Comparison of ENCODE assay signal across 11 mouse cellular contexts in the genomic region with DNA sequence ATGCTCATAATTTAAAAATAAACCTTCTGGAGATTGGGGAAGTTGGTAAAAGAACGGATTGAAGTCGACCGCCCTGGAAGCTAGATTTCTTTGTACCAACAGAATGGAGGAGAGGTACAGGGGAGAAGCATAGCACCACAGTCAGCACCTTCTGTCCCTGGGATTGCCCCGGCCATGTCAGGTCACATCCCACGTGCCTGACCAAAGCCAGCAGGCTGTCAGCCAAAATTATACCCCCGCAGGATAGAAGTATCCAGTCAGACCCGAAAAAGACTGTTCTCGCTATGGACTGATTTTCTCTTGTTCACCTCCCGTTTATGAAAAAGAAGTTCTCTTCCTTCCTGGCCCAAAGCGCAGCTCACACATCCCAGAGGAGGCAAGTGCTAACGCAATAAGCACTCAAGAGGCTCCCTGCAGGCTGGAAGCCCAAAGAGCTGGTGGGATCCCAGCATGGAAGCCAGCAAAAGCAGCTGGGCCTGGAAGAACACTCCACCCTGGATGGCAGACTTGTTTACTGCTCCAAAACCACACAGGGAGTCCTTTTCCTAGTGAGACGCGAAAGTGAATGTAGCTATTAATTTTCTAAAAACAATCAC. TPM values are rescaled to one million over a fixed set of nuclear protein-coding genes. Genes with fewer than 3 reads are reported as not detected.
DNase-seq lines count a peak whose midpoint lies in the region; ATAC-seq lines count a peak whose summit lies in the region.
"Had no signal": no experiment of that assay in that cellular context is flagged by ENCODE, and none has a peak within 500 bp of the region (broad histone marks: within the 10 kb centered on the region; RNA-seq: fewer than 3 reads in every experiment).

No protein-coding gene starts in this region.

- no peaks in the 10 kb centered on the region for H3K36me3 ChIP-seq in forebrain, embryonic 10.5 days (replicated peaks)
- no peaks in the 10 kb centered on the region for H3K36me3 ChIP-seq in limb, embryonic 10.5 days

- H3K27me3 ChIP-seq in forebrain, embryonic 10.5 days (ENCODE audit: poor library complexity, severe bottlenecking) = no peaks in the 10 kb centered on the region
- no peaks in the 10 kb centered on the region for H3K27me3 ChIP-seq in limb, embryonic 10.5 days (ENCODE audit: low read depth, poor library complexity, severe bottlenecking)

- no peak overlapping the region for H3K4me3 ChIP-seq in forebrain, embryonic 10.5 days
- H3K4me3 ChIP-seq in limb, embryonic 10.5 days = no peak overlapping the region

- peak overlapping the region; percentile 13; the same call in 1 of the 2 replicates for H3K27ac ChIP-seq in forebrain, embryonic 10.5 days
- H3K27ac ChIP-seq in limb, embryonic 10.5 days = no peak overlapping the region

- no peaks in the 10 kb centered on the region for H3K9me3 ChIP-seq in forebrain, embryonic 10.5 days
- H3K9me3 ChIP-seq in limb, embryonic 10.5 days (replicated peaks) = no peaks in the 10 kb centered on the region

- H3K4me1 ChIP-seq in forebrain, embryonic 10.5 days = peaks cover 53% of the 10 kb centered on the region
- peaks cover 18% of the 10 kb centered on the region for H3K4me1 ChIP-seq in limb, embryonic 10.5 days

- ATAC-seq in megakaryocyte, adult 5-6 weeks (ENCODE audit: poor library complexity, severe bottlenecking) = peak; percentile 31

- peak; percentile 38 for DNase-seq in kidney, adult 9 months
- DNase-seq in kidney, adult 18-20 months = no peak
- peak; percentile 46 for DNase-seq in brain, adult 2 months (ENCODE audit: low read depth, low spot score)
- no peak for DNase-seq in forebrain, embryonic 10.5 days (ENCODE audit: extremely low spot score, low spot score)
- DNase-seq in spleen, adult 18-20 months = no peak
- no peak for DNase-seq in limb, embryonic 10.5 days (ENCODE audit: low spot score)
- DNase-seq: lung, embryonic 14.5 days; right cerebral cortex, postnatal 4 days had no signal

- WGBS in forebrain, embryonic 10.5 days = 65% methylated on average over 13 of the region's 13 CpGs
- WGBS in limb, embryonic 10.5 days = 65% methylated on average over 13 of the region's 13 CpGs

RNA-seq across cellular contexts. Expression of a gene that starts 19.9 kb away (rescaled TPM):
- 14.1 and 17.6 TPM in 2 replicates for polyA plus RNA-seq in forebrain, embryonic 10.5 days (2016; fragmentation: Nextera tagmentation; extraction: Ambion mirVana)
- total RNA-seq in megakaryocyte, adult 5-6 weeks (2015) = 12.4 and 15.1 TPM in 2 replicates
- total RNA-seq in megakaryocyte, adult 5-6 weeks (2017) = 14.4 and 15.9 TPM in 2 replicates
- polyA plus RNA-seq in limb, embryonic 10.5 days (2016; fragmentation: Nextera tagmentation; extraction: Ambion mirVana) = 3.4 and 3.6 TPM in 2 replicates

RNA-seq across cellular contexts. Expression of a gene that starts 40.0 kb away (rescaled TPM):
- polyA plus RNA-seq in forebrain, embryonic 10.5 days (2016; fragmentation: Nextera tagmentation; extraction: Ambion mirVana) = 34.2 and 34.9 TPM in 2 replicates
- total RNA-seq in megakaryocyte, adult 5-6 weeks (2015) = 22.2 and 25.1 TPM in 2 replicates
- 39.1 and 39.8 TPM in 2 replicates for total RNA-seq in megakaryocyte, adult 5-6 weeks (2017)
- 26.6 and 28.9 TPM in 2 replicates for polyA plus RNA-seq in limb, embryonic 10.5 days (2016; fragmentation: Nextera tagmentation; extraction: Ambion mirVana)

RNA-seq across cellular contexts. Expression of a gene that starts 40.8 kb away (rescaled TPM):
- polyA plus RNA-seq in forebrain, embryonic 10.5 days (2016; fragmentation: Nextera tagmentation; extraction: Ambion mirVana) = 0.05 TPM in 1 of 2 replicates, not detected in the other
- total RNA-seq in megakaryocyte, adult 5-6 weeks (2015) = not detected in 2 replicates
- not detected in 2 replicates for total RNA-seq in megakaryocyte, adult 5-6 weeks (2017)
- polyA plus RNA-seq in limb, embryonic 10.5 days (2016; fragmentation: Nextera tagmentation; extraction: Ambion mirVana) = not detected in 2 replicates
- total RNA-seq: left cerebral cortex, postnatal 10 days; MEL had no signal
- polyA plus RNA-seq: lung, embryonic 14.5 days had no signal

Comparison
In these comparisons a context has a peak if more than half of its experiments do, and no peak if none do; other contexts are left out.
1. DNase-seq: peak in kidney, adult 9 months (single experiment) and brain, adult 2 months (single experiment); none in kidney, adult 18-20 months (single experiment), forebrain, embryonic 10.5 days (single experiment), spleen, adult 18-20 months (0 of 2) and limb, embryonic 10.5 days (single experiment).